Comparison of ENCODE assay signal across 9 mouse cellular contexts in genomic region chr2:156529726-156530125, GRCm38 (mm10). TPM values are rescaled to one million over a fixed set of nuclear protein-coding genes. Genes with fewer than 3 reads are reported as not detected.
A peak's percentile ranks its signal among the peaks of the same experiment; 100 is the strongest.
DNase-seq lines count a peak whose midpoint lies in the region; ATAC-seq and TF ChIP-seq lines count a peak whose summit lies in the region.
"Had no signal": no experiment of that assay in that cellular context is flagged by ENCODE, and none has a peak within 500 bp of the region (broad histone marks: within the 10 kb centered on the region; RNA-seq: fewer than 3 reads in every experiment).

No protein-coding gene starts in this region.

- no peaks in the 10 kb centered on the region for H3K4me1 ChIP-seq in hindbrain, embryonic 11.5 days (replicated peaks; ENCODE audit: control insufficient read depth, insufficient read depth, low read length)
- no peaks in the 10 kb centered on the region for H3K4me1 ChIP-seq in hindbrain, embryonic 12.5 days
- H3K4me1 ChIP-seq in G1E (ENCODE audit: insufficient read depth, low read depth, low read length), result no peaks in the 10 kb centered on the region; the same call in 1 of the 2 replicates
- H3K4me1 ChIP-seq in embryonic facial prominence, embryonic 14.5 days (ENCODE audit: control insufficient read depth, insufficient read depth, low read length), result no peaks in the 10 kb centered on the region
- no peaks in the 10 kb centered on the region for H3K4me1 ChIP-seq in small intestine, adult 2 months (ENCODE audit: control insufficient read depth, insufficient read depth, insufficient read length, low read length)
- H3K4me1 ChIP-seq: heart, embryonic 13.5 days had no signal

- WGBS in hindbrain, embryonic 11.5 days, result 57% methylated on average over 2 of the region's 2 CpGs
- WGBS in hindbrain, embryonic 12.5 days, result 67% methylated on average over 2 of the region's 2 CpGs
- 45% methylated on average over 2 of the region's 2 CpGs for WGBS in embryonic facial prominence, embryonic 14.5 days
- 52% methylated on average over 2 of the region's 2 CpGs for WGBS in small intestine, adult 2 months

- no peak overlapping the region for H3K4me3 ChIP-seq in hindbrain, embryonic 11.5 days (ENCODE audit: low read depth, low read length)
- H3K4me3 ChIP-seq in hindbrain, embryonic 12.5 days, result no peak overlapping the region
- no peak overlapping the region for H3K4me3 ChIP-seq in G1E (ENCODE audit: low read depth, low read length)
- no peak overlapping the region for H3K4me3 ChIP-seq in embryonic facial prominence, embryonic 14.5 days (ENCODE audit: low read depth, low read length)
- H3K4me3 ChIP-seq in small intestine, adult 2 months (ENCODE audit: low read depth, low read length), result no peak overlapping the region
- H3K4me3 ChIP-seq: heart, embryonic 13.5 days had no signal

- TF ChIP-seq CTCF in G1E (IDR thresholded peaks at IDR 0.05; ENCODE audit: low read depth, low read length), result peak; percentile 38; the same call in 1 of the 2 replicates
- peak; percentile 68; the same call in 1 of the 2 replicates for TF ChIP-seq CTCF in small intestine, adult 2 months (IDR thresholded peaks at IDR 0.05; ENCODE audit: extremely low read depth, insufficient read length, insufficient replicate concordance, low read depth, low read length)

- H3K4me2 ChIP-seq in hindbrain, embryonic 11.5 days (replicated peaks; ENCODE audit: low read depth, low read length), result no peak overlapping the region
- H3K4me2 ChIP-seq in hindbrain, embryonic 12.5 days (replicated peaks), result no peak overlapping the region
- no peak overlapping the region for H3K4me2 ChIP-seq in embryonic facial prominence, embryonic 14.5 days (ENCODE audit: low read depth, low read length)
- H3K4me2 ChIP-seq: heart, embryonic 13.5 days had no signal

- peak; percentile 73 for DNase-seq in hindbrain, embryonic 11.5 days (ENCODE audit: low spot score)
- peak; percentile 51 for DNase-seq in A20 (ENCODE audit: low read depth, low spot score)
- DNase-seq in G1E (ENCODE audit: low spot score), result peak; percentile 25
- DNase-seq in embryonic facial prominence, embryonic 14.5 days (ENCODE audit: low spot score), result peak; percentile 64
- no peak for DNase-seq in right cerebral cortex, postnatal 10 days (ENCODE audit: low spot score in 2 of 2)
- DNase-seq in right cerebral cortex, postnatal 25 days, result no peak

- no peaks in the 10 kb centered on the region for H3K36me3 ChIP-seq in hindbrain, embryonic 11.5 days (ENCODE audit: control insufficient read depth, insufficient read depth, low read length)
- H3K36me3 ChIP-seq in hindbrain, embryonic 12.5 days, result peaks cover 19% of the 10 kb centered on the region; the same call in 1 of the 2 replicates
- no peaks in the 10 kb centered on the region for H3K36me3 ChIP-seq in G1E (replicated peaks)
- H3K36me3 ChIP-seq in embryonic facial prominence, embryonic 14.5 days (ENCODE audit: control insufficient read depth, insufficient read depth, low read length), result peaks cover 32% of the 10 kb centered on the region; the same call in 1 of the 2 replicates
- H3K36me3 ChIP-seq in small intestine, adult 2 months (ENCODE audit: control insufficient read depth, insufficient read depth, low read length), result no peaks in the 10 kb centered on the region

- no peak overlapping the region for H3K9ac ChIP-seq in hindbrain, embryonic 11.5 days (ENCODE audit: low read depth, low read length)
- no peak overlapping the region for H3K9ac ChIP-seq in hindbrain, embryonic 12.5 days
- no peak overlapping the region for H3K9ac ChIP-seq in embryonic facial prominence, embryonic 14.5 days (ENCODE audit: low read depth, low read length)
- H3K9ac ChIP-seq: heart, embryonic 13.5 days had no signal

- ATAC-seq in hindbrain, embryonic 11.5 days (ENCODE audit: low FRiP score), result no peak
- ATAC-seq in hindbrain, embryonic 12.5 days (ENCODE audit: low FRiP score), result no peak
- ATAC-seq in G1E (ENCODE audit: extremely low read depth, insufficient number of reproducible peaks, low FRiP score, poor library complexity, severe bottlenecking), result no peak
- ATAC-seq in embryonic facial prominence, embryonic 14.5 days (ENCODE audit: low read depth), result no peak

- no peaks in the 10 kb centered on the region for H3K9me3 ChIP-seq in hindbrain, embryonic 11.5 days (ENCODE audit: control insufficient read depth, low read length)
- no peaks in the 10 kb centered on the region for H3K9me3 ChIP-seq in hindbrain, embryonic 12.5 days (replicated peaks)
- H3K9me3 ChIP-seq in G1E (replicated peaks), result no peaks in the 10 kb centered on the region
- no peaks in the 10 kb centered on the region for H3K9me3 ChIP-seq in embryonic facial prominence, embryonic 14.5 days (ENCODE audit: control insufficient read depth, low read length)
- H3K9me3 ChIP-seq: heart, embryonic 13.5 days had no signal

- no peak for TF ChIP-seq POLR2A in small intestine, adult 2 months (IDR thresholded peaks at IDR 0.05; ENCODE audit: low read depth, low read length)

- no peaks in the 10 kb centered on the region for H3K27me3 ChIP-seq in hindbrain, embryonic 11.5 days (ENCODE audit: control insufficient read depth, insufficient read depth, low read length)
- no peaks in the 10 kb centered on the region for H3K27me3 ChIP-seq in hindbrain, embryonic 12.5 days
- H3K27me3 ChIP-seq in G1E (ENCODE audit: insufficient read depth, low read length), result peaks cover 27% of the 10 kb centered on the region
- H3K27me3 ChIP-seq in embryonic facial prominence, embryonic 14.5 days (replicated peaks; ENCODE audit: control insufficient read depth, insufficient read depth, low read length), result no peaks in the 10 kb centered on the region
- no peaks in the 10 kb centered on the region for H3K27me3 ChIP-seq in small intestine, adult 2 months (ENCODE audit: control insufficient read depth, insufficient read depth, low read length)

- H3K27ac ChIP-seq in hindbrain, embryonic 11.5 days (ENCODE audit: low read depth, low read length), result no peak overlapping the region
- H3K27ac ChIP-seq in hindbrain, embryonic 12.5 days, result no peak overlapping the region
- no peak overlapping the region for H3K27ac ChIP-seq in embryonic facial prominence, embryonic 14.5 days (replicated peaks; ENCODE audit: low read depth, low read length)
- no peak overlapping the region for H3K27ac ChIP-seq in small intestine, adult 2 months (ENCODE audit: insufficient read depth, low read depth, low read length)
- H3K27ac ChIP-seq: heart, embryonic 13.5 days had no signal

RNA-seq across cellular contexts. Expression of gene Aar2, which starts 17.7 kb away (rescaled TPM):
- 44.4 and 49.1 TPM in 2 replicates for polyA plus RNA-seq in hindbrain, embryonic 11.5 days (2014; fragmentation: Nextera tagmentation; extraction: Ambion mirVana)
- 43.6 and 48.9 TPM in 2 replicates for polyA plus RNA-seq in hindbrain, embryonic 12.5 days (2016; fragmentation: Nextera tagmentation; extraction: Ambion mirVana)
- total RNA-seq in G1E (2014; fragmentation: Nextera tagmentation), result 19.5 and 19.7 TPM in 2 replicates
- 13.3 and 17.2 TPM in 2 replicates for total RNA-seq in G1E (2017)
- 16.3 and 25.0 TPM in 2 replicates for polyA plus RNA-seq in G1E (2012)
- polyA plus RNA-seq in embryonic facial prominence, embryonic 14.5 days (2014; fragmentation: Nextera tagmentation; extraction: Ambion mirVana), result 34.3 and 37.5 TPM in 2 replicates
- polyA plus RNA-seq in small intestine, adult 2 months (2012; rRNA removed), result 9.5 and 16.8 TPM in 2 replicates

Comparison
In these comparisons a context has a peak if more than half of its experiments do, and no peak if none do; other contexts are left out.
1. DNase-seq: peak in hindbrain, embryonic 11.5 days (single experiment), A20 (single experiment), G1E (single experiment) and embryonic facial prominence, embryonic 14.5 days (single experiment); none in right cerebral cortex, postnatal 10 days (0 of 2) and right cerebral cortex, postnatal 25 days (single experiment).